Mouse (Mus musculus): ENCODE measurements at regions not wholly inside any gene's neighbourhood (a gene's known extent, or its start where the extent isn't known, plus 50 kb on each side); places are given as distances from the start of the nearest gene placed in this dataset.
A peak's percentile ranks its signal among the peaks of the same experiment; 100 is the strongest.

DNA sequence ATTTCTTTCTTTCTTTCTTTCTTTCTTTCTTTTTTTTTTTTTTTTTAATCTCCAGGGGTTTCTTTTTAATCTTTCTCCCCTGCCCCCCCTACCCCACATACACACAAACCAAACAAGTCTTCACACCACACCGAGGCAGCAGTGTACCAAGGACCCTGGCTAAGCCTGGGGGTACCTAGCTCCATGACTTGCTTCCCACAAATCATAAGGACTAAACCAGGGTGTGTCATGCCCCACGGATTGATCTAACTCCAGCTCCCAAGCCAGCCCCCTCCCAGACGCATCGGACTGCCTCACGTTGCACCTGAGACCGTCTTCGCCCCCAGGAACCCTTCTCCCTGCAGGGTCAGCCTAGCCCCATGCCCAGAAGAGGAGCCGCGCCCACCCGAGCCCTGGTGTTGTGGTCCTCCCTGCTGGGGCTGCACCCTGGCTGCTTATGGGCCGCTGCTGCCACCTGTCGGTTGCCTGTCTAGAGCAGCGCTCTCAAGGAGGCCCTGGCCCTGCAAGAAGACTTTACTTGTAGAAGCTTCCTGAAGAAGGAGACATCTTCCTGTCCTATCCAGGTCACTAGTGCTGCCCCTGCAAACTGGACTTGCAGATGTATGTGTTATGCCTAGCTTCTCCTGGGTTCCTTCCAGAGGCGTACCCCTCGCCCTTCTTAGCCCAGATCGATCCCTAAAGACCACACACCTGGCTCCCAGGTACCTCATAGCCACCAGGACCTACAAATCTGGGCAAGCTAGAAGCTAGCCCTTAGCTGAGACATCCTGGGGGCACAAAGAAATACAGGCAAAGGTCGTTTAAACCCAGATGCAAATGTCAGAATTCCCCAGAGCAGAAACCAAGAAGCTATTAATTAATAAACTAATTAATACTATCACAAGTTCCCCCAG is 56.2 kb upstream of the Plet1 start:
- Histone ChIP-seq H3K4me1 (ENCODE audit: control insufficient read depth, insufficient read depth, insufficient read length, low read length) (peaks cover 7% of the 10 kb centered on the region), H3K27me3 (ENCODE audit: control insufficient read depth, insufficient read depth, low read length) (no peaks in the 10 kb centered on the region), H3K36me3 (ENCODE audit: control insufficient read depth, insufficient read depth, low read length) (no peaks in the 10 kb centered on the region), H3K27ac (ENCODE audit: insufficient read depth, low read depth, low read length) (no peak overlapping the region), H3K4me3 (ENCODE audit: low read depth, low read length) (peak overlapping the region; percentile 32; the same call in 1 of the 2 replicates)
- TF ChIP-seq CTCF (IDR thresholded peaks at IDR 0.05; ENCODE audit: extremely low read depth, insufficient read length, insufficient replicate concordance, low read depth, low read length) (peak; percentile 89), POLR2A (IDR thresholded peaks at IDR 0.05; ENCODE audit: low read depth, low read length) (no peak)
- whole genome bisulfite sequencing, result 15% methylated on average over 17 of the region's 17 CpGs

DNA sequence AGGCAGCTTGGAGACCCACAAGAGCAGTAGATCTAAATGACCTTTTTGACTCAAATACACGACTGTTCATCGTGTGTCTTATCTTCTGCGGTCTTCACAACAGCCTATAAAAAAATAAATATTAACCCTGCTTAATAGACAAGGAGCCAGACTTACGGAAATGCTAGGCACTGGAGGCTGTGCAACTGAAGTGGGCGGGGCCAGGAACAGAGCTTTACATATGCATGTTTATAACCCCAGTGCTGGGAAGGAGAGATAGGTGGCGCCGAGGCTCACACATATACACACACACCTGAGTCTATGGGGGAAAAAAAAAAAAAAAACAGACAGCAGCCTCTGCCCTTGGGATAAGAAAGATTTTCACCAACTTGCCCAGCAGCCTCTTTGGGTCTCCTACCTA is 55.6 kb upstream of the Plet1 start:
- Histone ChIP-seq H3K27me3 (ENCODE audit: control insufficient read depth, insufficient read depth, low read length) (no peaks in the 10 kb centered on the region), H3K4me3 (ENCODE audit: low read depth, low read length) (no peak overlapping the region), H3K27ac (ENCODE audit: insufficient read depth, low read depth, low read length) (no peak overlapping the region), H3K36me3 (ENCODE audit: control insufficient read depth, insufficient read depth, low read length) (no peaks in the 10 kb centered on the region), H3K4me1 (ENCODE audit: control insufficient read depth, insufficient read depth, insufficient read length, low read length) (peaks cover 10% of the 10 kb centered on the region)
- 28% methylated on average over 7 of the region's 7 CpGs for WGBS
- no peak for TF ChIP-seq POLR2A (IDR thresholded peaks at IDR 0.05; ENCODE audit: low read depth, low read length)
- no peak for TF ChIP-seq CTCF (IDR thresholded peaks at IDR 0.05; ENCODE audit: extremely low read depth, insufficient read length, insufficient replicate concordance, low read depth, low read length)

GRCm38 (mm10) chr9:50440222-50440621 is 54.1 kb upstream of the Plet1 start:
- Histone ChIP-seq H3K4me1 (ENCODE audit: control insufficient read depth, insufficient read depth, insufficient read length, low read length) (peaks cover 11% of the 10 kb centered on the region), H3K36me3 (ENCODE audit: control insufficient read depth, insufficient read depth, low read length) (no peaks in the 10 kb centered on the region), H3K27ac (ENCODE audit: insufficient read depth, low read depth, low read length) (no peak overlapping the region), H3K4me3 (ENCODE audit: low read depth, low read length) (no peak overlapping the region), H3K27me3 (ENCODE audit: control insufficient read depth, insufficient read depth, low read length) (no peaks in the 10 kb centered on the region)
- 57% methylated on average over 3 of the region's 3 CpGs for WGBS
- TF ChIP-seq CTCF (IDR thresholded peaks at IDR 0.05; ENCODE audit: extremely low read depth, insufficient read length, insufficient replicate concordance, low read depth, low read length), result no peak
- no peak for TF ChIP-seq POLR2A (IDR thresholded peaks at IDR 0.05; ENCODE audit: low read depth, low read length)

GRCm38 (mm10) chr9:50440689-50441088 is 53.6 kb upstream of the Plet1 start:
- H3K27me3 ChIP-seq (ENCODE audit: control insufficient read depth, insufficient read depth, low read length), result no peaks in the 10 kb centered on the region
- no peak overlapping the region for H3K4me3 ChIP-seq (ENCODE audit: low read depth, low read length)
- no peak overlapping the region for H3K27ac ChIP-seq (ENCODE audit: insufficient read depth, low read depth, low read length)
- no peak for TF ChIP-seq POLR2A (IDR thresholded peaks at IDR 0.05; ENCODE audit: low read depth, low read length)
- no peak for TF ChIP-seq CTCF (IDR thresholded peaks at IDR 0.05; ENCODE audit: extremely low read depth, insufficient read length, insufficient replicate concordance, low read depth, low read length)
- WGBS, result 67% methylated on average over 2 of the region's 2 CpGs
- H3K36me3 ChIP-seq (ENCODE audit: control insufficient read depth, insufficient read depth, low read length), result no peaks in the 10 kb centered on the region
- H3K4me1 ChIP-seq (ENCODE audit: control insufficient read depth, insufficient read depth, insufficient read length, low read length), result peaks cover 11% of the 10 kb centered on the region

GRCm38 (mm10) chr9:50443708-50444463 is 50.4 kb upstream of the Plet1 start:
- no peak overlapping the region for H3K27ac ChIP-seq (ENCODE audit: insufficient read depth, low read depth, low read length)
- no peaks in the 10 kb centered on the region for H3K27me3 ChIP-seq (ENCODE audit: control insufficient read depth, insufficient read depth, low read length)
- no peak overlapping the region for H3K4me3 ChIP-seq (ENCODE audit: low read depth, low read length)
- peaks cover 5% of the 10 kb centered on the region for H3K4me1 ChIP-seq (ENCODE audit: control insufficient read depth, insufficient read depth, insufficient read length, low read length)
- no peaks in the 10 kb centered on the region for H3K36me3 ChIP-seq (ENCODE audit: control insufficient read depth, insufficient read depth, low read length)
- TF ChIP-seq POLR2A (IDR thresholded peaks at IDR 0.05; ENCODE audit: low read depth, low read length) (no peak), CTCF (IDR thresholded peaks at IDR 0.05; ENCODE audit: extremely low read depth, insufficient read length, insufficient replicate concordance, low read depth, low read length) (no peak)
- 43% methylated on average over 23 of the region's 23 CpGs for WGBS

All from small intestine, adult 2 months (tissue).